Mouse (Mus musculus): Measurements from ENCODE around the gene Ift122.

- TF ChIP-seq POLR2A (IDR thresholded peaks at IDR 0.05; ENCODE audit: control insufficient read depth in 1 of 2, insufficient read depth in 1 of 2, low read depth in 1 of 2, low read length in 2 of 2, poor library complexity in 1 of 2) (no peak), CTCF (IDR thresholded peaks at IDR 0.05 in 2 of 3, conservative IDR thresholded peaks at IDR 0.05 in 1 of 3; ENCODE audit: control insufficient read depth in 1 of 3, insufficient read depth in 1 of 3, low read depth in 2 of 3, low read length in 3 of 3, poor library complexity in 1 of 3, severe bottlenecking in 1 of 3) (no peak), TCF12 (IDR thresholded peaks at IDR 0.05; ENCODE audit: low read depth, low read length) (no peak), BHLHE40 (IDR thresholded peaks at IDR 0.05; ENCODE audit: borderline replicate concordance, low read depth, low read length) (no peak), TAL1 (IDR thresholded peaks at IDR 0.05; ENCODE audit: low read length) (no peak), CHD2 (IDR thresholded peaks at IDR 0.05; ENCODE audit: low read length) (no peak), MXI1 (IDR thresholded peaks at IDR 0.05; ENCODE audit: low read depth, low read length) (no peak), NELFE (IDR thresholded peaks at IDR 0.05; ENCODE audit: low read depth, low read length) (no peak), SIN3A (IDR thresholded peaks at IDR 0.05; ENCODE audit: low read length) (no peak), KAT2A (conservative IDR thresholded peaks at IDR 0.05; ENCODE audit: low read depth, low read length) (no peak), ETS1 (IDR thresholded peaks at IDR 0.05; ENCODE audit: low read depth, low read length) (no peak), HCFC1 (IDR thresholded peaks at IDR 0.05; ENCODE audit: low read depth, low read length) (no peak)
Observed at GRCm38 (mm10) chr6:115941128-115941527, 87.9 kb downstream of the Ift122 start.
